Mouse (Mus musculus) liver, embryonic 13.5 days (tissue): Measurements from ENCODE around the gene Gm29609. TPM values are rescaled to one million over a fixed set of nuclear protein-coding genes. Genes with fewer than 3 reads are reported as not detected.
A peak's percentile ranks its signal among the peaks of the same experiment; 100 is the strongest.

Source experiments
- ATAC-seq: fragments of 200-750 bp; cut with Nextera tagmentation; 2 replicates; pipeline ENCODE4 v1.8.0; 2017; ENCODE audit warnings: low read depth, mild to moderate bottlenecking, moderate number of reproducible peaks, moderate library complexity
- DNase-seq: peaks from one replicate; pipeline ENCODE4 v3.0.0; 2022
- H3K27ac ChIP-seq: fragments of 300-500 bp; sonication (generic); 2 replicates; pipeline ENCODE4 v1.5.1; 2015; ENCODE audit warnings: moderate library complexity, mild to moderate bottlenecking, inconsistent platforms
- H3K27me3 ChIP-seq: fragments of 300-500 bp; sonication (generic); 2 replicates; pipeline ENCODE4 v1.6.1; 2015; ENCODE audit warnings: mild to moderate bottlenecking, inconsistent platforms
- H3K36me3 ChIP-seq: fragments of 300-500 bp; sonication (generic); 2 replicates; pipeline ENCODE4 v1.6.1; 2015; ENCODE audit warnings: mild to moderate bottlenecking, inconsistent platforms
- H3K4me1 ChIP-seq: fragments of 300-500 bp; sonication (generic); replicated peaks from 2 replicates; pipeline ENCODE4 v1.6.1; 2015; ENCODE audit warnings: inconsistent platforms
- H3K4me2 ChIP-seq: fragments of 300-500 bp; sonication (generic); 2 replicates; pipeline ENCODE4 v1.6.1; 2015; ENCODE audit warnings: inconsistent platforms, mild to moderate bottlenecking, moderate library complexity
- H3K4me3 ChIP-seq: fragments of 300-500 bp; sonication (generic); replicated peaks from 2 replicates; pipeline ENCODE4 v1.5.1; 2015; ENCODE audit warnings: mild to moderate bottlenecking, inconsistent platforms
- H3K9ac ChIP-seq: fragments of 300-500 bp; sonication (generic); 2 replicates; pipeline ENCODE4 v1.6.1; 2015; ENCODE audit warnings: mild to moderate bottlenecking, inconsistent platforms
- H3K9me3 ChIP-seq: fragments of 300-500 bp; sonication (generic); replicated peaks from 2 replicates; pipeline ENCODE4 v1.6.1; 2016; ENCODE audit warnings: inconsistent platforms
- WGBS: fragments of 180-500 bp; shearing (Covaris S2); methylation state at CpG from one replicate; pipeline ENCODE4 v1.1.7; 2015; ENCODE audit not compliant: insufficient replicate concordance; 5-methylcytosine and 5-hydroxymethylcytosine counted together
- polyA plus RNA-seq: library from polyadenylated mRNA; unstranded; fragments of >200 nt; fragmentation: Nextera tagmentation; extraction: Ambion mirVana; gene quantifications from 2 replicates; pipeline ENCODE4 v1.2.1, GENCODE M21; 2015

Gm29609 gene
- polyA plus RNA-seq, 1 experiment from 2014 or later = 0.36 TPM

- Histone ChIP-seq H3K36me3 (no peaks in the 10 kb centered on the region), H3K4me3 (no peak overlapping the region)
These were observed 42.1 kb downstream of the Gm29609 start for GRCm38 (mm10) chr5:31137658-31138057.

GRCm38 (mm10) chr5:31136730-31137424 lies 42.8 kb downstream of the Gm29609 start:
- Histone ChIP-seq H3K4me1 (0 out of 2 replicates have a peak, but pooled peaks cover 2% of the 10 kb centered on the region), H3K4me3 (no peak overlapping the region), H3K9ac (no peak overlapping the region), H3K27me3 (peaks cover 81% of the 10 kb centered on the region), H3K4me2 (no peak overlapping the region), H3K27ac (no peak overlapping the region), H3K36me3 (no peaks in the 10 kb centered on the region), H3K9me3 (no peaks in the 10 kb centered on the region)
- DNase-seq = no peak
- ATAC-seq = no peak
- 4% methylated on average over 33 of the region's 33 CpGs for WGBS

More at GRCm38 (mm10) chr5:31137658-31138057, 42.1 kb downstream of the Gm29609 start:
- WGBS = 3% methylated on average over 13 of the region's 13 CpGs
- peaks cover 74% of the 10 kb centered on the region for H3K27me3 ChIP-seq
- H3K9ac ChIP-seq = no peak overlapping the region
- no peak for ATAC-seq
- no peak overlapping the region for H3K4me2 ChIP-seq
- no peak overlapping the region for H3K27ac ChIP-seq
- 0 out of 2 replicates have a peak, but pooled peaks cover 2% of the 10 kb centered on the region for H3K4me1 ChIP-seq
- no peak for DNase-seq
- H3K9me3 ChIP-seq = no peaks in the 10 kb centered on the region

- H3K4me2 ChIP-seq = no peak overlapping the region
- no peak overlapping the region for H3K4me3 ChIP-seq
- H3K4me1 ChIP-seq = no peaks in the 10 kb centered on the region
- H3K9me3 ChIP-seq = no peaks in the 10 kb centered on the region
- no peaks in the 10 kb centered on the region for H3K36me3 ChIP-seq
- 28% methylated on average over 5 of the region's 5 CpGs for WGBS
- no peak for ATAC-seq
- H3K9ac ChIP-seq = no peak overlapping the region
- no peak for DNase-seq
- peaks cover 18% of the 10 kb centered on the region; the same call in 1 of the 2 replicates for H3K27me3 ChIP-seq
- no peak overlapping the region for H3K27ac ChIP-seq
These were observed 53.7 kb downstream of the Gm29609 start for GRCm38 (mm10) chr5:31126050-31126449.

GRCm38 (mm10) chr5:31123481-31123880 lies 56.2 kb downstream of the Gm29609 start:
- Histone ChIP-seq H3K9me3 (no peaks in the 10 kb centered on the region), H3K36me3 (no peaks in the 10 kb centered on the region), H3K4me1 (no peaks in the 10 kb centered on the region), H3K27me3 (no peaks in the 10 kb centered on the region), H3K9ac (no peak overlapping the region), H3K4me2 (no peak overlapping the region), H3K27ac (no peak overlapping the region), H3K4me3 (no peak overlapping the region)
- WGBS = 53% methylated on average over 2 of the region's 2 CpGs
- ATAC-seq (no peak), DNase-seq (no peak)

- no peaks in the 10 kb centered on the region for H3K36me3 ChIP-seq
- no peak overlapping the region for H3K9ac ChIP-seq
- ATAC-seq (no peak), DNase-seq (no peak)
- WGBS = 35% methylated on average over 8 of the region's 8 CpGs
- no peaks in the 10 kb centered on the region for H3K4me1 ChIP-seq
- no peaks in the 10 kb centered on the region for H3K9me3 ChIP-seq
- H3K4me3 ChIP-seq = no peak overlapping the region
- peaks cover 12% of the 10 kb centered on the region for H3K27me3 ChIP-seq
- no peak overlapping the region for H3K4me2 ChIP-seq
- H3K27ac ChIP-seq = no peak overlapping the region
These were observed 58.6 kb downstream of the Gm29609 start for GRCm38 (mm10) chr5:31121111-31121510.

- no peak for ATAC-seq
- Histone ChIP-seq H3K27me3 (peaks cover 17% of the 10 kb centered on the region), H3K4me1 (no peaks in the 10 kb centered on the region), H3K9me3 (no peaks in the 10 kb centered on the region), H3K4me3 (no peak overlapping the region), H3K27ac (no peak overlapping the region), H3K4me2 (no peak overlapping the region), H3K36me3 (no peaks in the 10 kb centered on the region), H3K9ac (no peak overlapping the region)
- DNase-seq = no peak
- WGBS = 31% methylated on average over 10 of the region's 10 CpGs
These were observed 62.8 kb downstream of the Gm29609 start for GRCm38 (mm10) chr5:31116912-31117311.

- WGBS = 18% methylated on average over 3 of the region's 3 CpGs
- Histone ChIP-seq H3K36me3 (no peaks in the 10 kb centered on the region), H3K9me3 (no peaks in the 10 kb centered on the region), H3K9ac (no peak within 1 kb of the TSS), H3K4me3 (no peak within 1 kb of the TSS), H3K27ac (no peak within 1 kb of the TSS), H3K4me1 (no peaks in the 10 kb centered on the region), H3K4me2 (no peak within 1 kb of the TSS), H3K27me3 (peaks cover 17% of the 10 kb centered on the region)
- no peak for ATAC-seq
- DNase-seq = no peak
These were observed 63.4 kb downstream of the Gm29609 start, which contains the start of gene Trim54 for GRCm38 (mm10) chr5:31116354-31116753. Trim54 (plus strand) TSS chr5:31116712.

GRCm38 (mm10) chr5:31110781-31111180 lies 68.9 kb downstream of the Gm29609 start:
- ATAC-seq = no peak
- Histone ChIP-seq H3K9me3 (no peaks in the 10 kb centered on the region), H3K4me1 (no peaks in the 10 kb centered on the region), H3K4me3 (no peak overlapping the region), H3K9ac (no peak overlapping the region), H3K27ac (no peak overlapping the region), H3K27me3 (peaks cover 12% of the 10 kb centered on the region; the same call in 1 of the 2 replicates), H3K4me2 (no peak overlapping the region), H3K36me3 (no peaks in the 10 kb centered on the region)
- DNase-seq = no peak
- WGBS = 16% methylated on average over 7 of the region's 7 CpGs

GRCm38 (mm10) chr5:31108000-31108490 lies 71.7 kb downstream of the Gm29609 start, which contains the start of gene Slc30a3:
Slc30a3 (minus strand) TSS chr5:31108237.
- ATAC-seq (no peak), DNase-seq (no peak)
- H3K4me2 ChIP-seq = no peak within 1 kb of the TSS
- no peaks in the 10 kb centered on the region for H3K36me3 ChIP-seq
- H3K9ac ChIP-seq = no peak within 1 kb of the TSS
- H3K27ac ChIP-seq = no peak within 1 kb of the TSS
- no peak within 1 kb of the TSS for H3K4me3 ChIP-seq
- H3K4me1 ChIP-seq = no peaks in the 10 kb centered on the region
- H3K27me3 ChIP-seq = peaks cover 21% of the 10 kb centered on the region
- WGBS = 78% methylated on average over 18 of the region's 18 CpGs
- H3K9me3 ChIP-seq = no peaks in the 10 kb centered on the region

- no peak within 1 kb of the TSS for H3K27ac ChIP-seq
These were observed 73.8 kb downstream of the Gm29609 start, which contains the start of gene Dnajc5g for GRCm38 (mm10) chr5:31105814-31106335. Dnajc5g (plus strand) TSS chr5:31106285.

GRCm38 (mm10) chr5:31095711-31096480 lies 83.8 kb downstream of the Gm29609 start:
- Histone ChIP-seq H3K9me3 (no peaks in the 10 kb centered on the region), H3K27ac (no peak overlapping the region), H3K27me3 (peaks cover 93% of the 10 kb centered on the region), H3K36me3 (no peaks in the 10 kb centered on the region), H3K4me2 (peak overlapping the region; percentile 63), H3K9ac (no peak overlapping the region), H3K4me3 (peak overlapping the region; percentile 48), H3K4me1 (peaks cover 27% of the 10 kb centered on the region)
- 27% methylated on average over 11 of the region's 11 CpGs for WGBS
- DNase-seq (no peak), ATAC-seq (no peak)

More at GRCm38 (mm10) chr5:31105814-31106335, 73.8 kb downstream of the Gm29609 start, which contains the start of gene Dnajc5g:
- peaks cover 21% of the 10 kb centered on the region for H3K27me3 ChIP-seq
- no peak within 1 kb of the TSS for H3K4me3 ChIP-seq
- H3K9ac ChIP-seq = no peak within 1 kb of the TSS
- H3K4me1 ChIP-seq = no peaks in the 10 kb centered on the region
- no peaks in the 10 kb centered on the region for H3K36me3 ChIP-seq
- H3K9me3 ChIP-seq = no peaks in the 10 kb centered on the region
- no peak within 1 kb of the TSS for H3K4me2 ChIP-seq
- no peak for DNase-seq
- WGBS = 52% methylated on average over 9 of the region's 9 CpGs
- no peak for ATAC-seq
